Mouse (Mus musculus) testis, postnatal 14 days (tissue): Measurements from ENCODE around the gene Arhgap19.
A peak's percentile ranks its signal among the peaks of the same experiment; 100 is the strongest.

Experiments
- DNase-seq: peaks from one replicate; pipeline ENCODE4 v3.0.0; 2021; ENCODE audit warnings: low spot score

Arhgap19 gene

DNA sequence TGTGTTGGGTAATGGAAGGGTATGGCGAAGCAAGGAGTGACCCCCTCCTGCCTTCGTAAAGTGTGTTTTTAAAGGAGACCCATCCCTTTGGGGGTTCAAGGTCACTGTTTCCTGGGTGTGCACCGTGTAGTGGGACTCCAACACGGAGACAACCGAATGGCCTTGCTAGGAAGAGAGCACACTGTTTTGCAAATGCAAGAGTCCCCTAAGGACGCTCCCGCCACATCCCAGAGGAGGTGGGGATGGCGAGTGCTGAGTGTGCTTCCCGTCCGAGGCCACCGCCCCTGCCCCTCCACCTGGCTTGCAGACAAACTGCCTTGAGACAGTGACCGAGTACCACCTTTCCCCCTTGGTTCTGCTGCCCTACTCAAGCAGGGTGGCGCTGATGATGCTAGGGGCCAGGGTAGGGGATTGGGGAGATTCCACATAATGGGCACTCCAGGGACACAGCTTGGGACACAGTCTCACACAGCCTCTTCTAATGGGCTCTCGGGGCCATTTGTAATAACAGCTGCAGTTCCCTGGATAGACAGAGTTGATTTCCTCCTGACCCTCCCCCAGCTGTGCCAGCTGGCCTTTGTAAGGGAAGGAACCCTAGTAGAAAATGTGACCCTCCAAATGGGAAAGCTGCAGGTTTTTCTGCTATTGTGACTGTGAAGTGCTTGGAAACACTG lies 30.0 kb upstream of the Arhgap19 start:
- DNase-seq: no peak

DNA sequence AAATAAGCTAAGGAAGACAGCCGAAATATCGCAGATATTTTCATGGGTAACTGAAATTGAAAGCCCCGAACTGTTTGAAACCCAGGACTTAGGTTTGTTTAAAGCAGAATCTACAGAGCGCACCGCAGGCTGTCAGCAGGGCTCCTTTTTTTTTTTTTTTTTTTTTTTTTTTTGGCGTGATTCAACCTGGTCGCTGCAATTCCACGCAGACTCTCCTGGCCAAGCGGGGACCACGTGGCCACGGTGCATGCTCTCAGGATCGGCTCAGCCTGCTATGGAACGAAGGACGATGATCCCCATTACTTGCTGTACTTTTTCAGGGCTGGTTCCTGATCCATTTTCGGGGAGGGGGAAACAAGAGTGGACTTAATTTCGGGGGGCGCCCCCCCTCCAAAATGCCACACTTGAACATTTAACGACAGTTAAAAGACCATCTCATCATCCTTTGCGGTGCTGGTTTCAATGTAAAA lies 29.3 kb upstream of the Arhgap19 start:
- no peak for DNase-seq

DNA sequence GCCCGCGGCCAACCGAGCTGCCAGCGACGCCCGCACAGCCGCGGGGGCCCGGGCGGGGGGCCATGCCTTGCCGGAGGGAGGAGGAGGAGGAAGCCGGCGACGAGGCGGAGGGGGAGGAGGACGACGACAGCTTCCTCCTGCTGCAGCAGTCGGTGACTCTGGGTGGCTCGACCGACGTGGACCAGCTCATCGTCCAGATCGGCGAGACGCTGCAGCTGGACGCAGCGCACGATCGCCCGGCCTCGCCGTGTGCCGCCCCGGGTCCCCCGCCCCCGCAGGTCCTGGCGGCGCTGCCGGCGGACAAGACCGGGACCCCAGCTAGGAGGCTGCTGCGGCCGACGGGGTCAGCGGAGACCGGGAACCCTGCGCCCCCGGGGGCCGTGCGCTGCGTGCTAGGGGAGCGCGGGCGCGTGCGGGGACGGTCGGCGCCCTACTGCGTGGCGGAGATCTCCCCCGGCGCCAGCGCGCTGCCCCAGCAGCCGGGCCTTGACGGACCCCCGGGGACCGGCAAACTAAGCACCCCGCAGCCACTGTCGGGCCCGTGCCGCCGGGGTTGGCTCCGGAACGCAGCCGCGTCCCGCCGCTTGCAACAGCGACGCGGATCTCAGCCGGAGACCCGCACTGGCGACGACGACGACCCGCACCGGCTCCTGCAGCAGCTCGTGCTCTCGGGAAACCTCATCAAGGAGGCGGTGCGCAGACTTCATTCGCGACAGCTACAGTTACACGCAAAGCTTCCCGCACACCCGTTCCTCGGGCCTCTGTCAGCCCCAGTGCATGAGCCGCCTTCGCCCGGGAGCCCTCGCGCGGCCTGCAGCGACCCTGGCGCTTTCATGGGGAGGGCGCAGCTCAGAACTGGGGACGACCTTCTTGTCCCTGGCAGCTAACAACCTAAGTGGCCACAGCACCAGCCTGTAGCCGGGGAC lies 28.5 kb upstream of the Arhgap19 start:
- DNase-seq: no peak

DNA sequence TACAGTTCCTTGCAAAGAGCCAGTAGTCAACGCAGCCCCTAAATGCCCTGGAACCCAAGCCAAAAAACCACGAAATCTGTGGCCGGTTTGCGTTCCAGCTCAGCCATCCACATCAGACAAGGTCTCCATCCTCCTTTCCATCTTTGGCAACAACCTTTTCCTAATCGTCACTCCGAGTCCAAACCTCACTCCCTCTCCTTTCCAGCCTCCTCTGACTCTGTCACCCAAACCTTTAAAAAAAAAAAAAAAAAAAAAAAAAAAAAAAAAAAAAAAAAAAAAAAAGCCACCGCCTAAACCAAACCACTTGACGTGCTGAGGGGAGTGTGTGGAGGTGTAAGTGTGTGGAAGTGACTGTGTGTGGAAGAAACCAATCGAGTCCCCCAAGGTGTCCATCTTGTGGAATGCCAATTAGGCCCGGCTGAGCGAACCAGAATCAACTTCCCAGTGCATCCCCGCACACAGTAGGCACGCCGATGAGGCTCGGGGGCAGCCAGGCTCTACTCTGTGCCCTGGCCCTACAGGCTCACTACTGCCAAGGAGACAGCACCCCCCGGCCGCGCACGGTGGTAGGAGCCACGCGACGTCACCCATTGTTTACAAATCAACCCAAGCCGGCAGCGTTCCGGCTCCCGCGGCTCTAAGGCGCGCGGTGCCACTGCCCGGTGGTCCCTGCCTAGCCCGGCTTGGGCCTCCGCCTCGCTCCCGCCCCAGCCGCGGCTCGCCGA lies 27.7 kb upstream of the Arhgap19 start, which contains the start of gene Frat1:
Gene Frat1 (plus strand): TSS at position 590 of the 725 bp plus-strand sequence.
- DNase-seq: peak; percentile 84

DNA sequence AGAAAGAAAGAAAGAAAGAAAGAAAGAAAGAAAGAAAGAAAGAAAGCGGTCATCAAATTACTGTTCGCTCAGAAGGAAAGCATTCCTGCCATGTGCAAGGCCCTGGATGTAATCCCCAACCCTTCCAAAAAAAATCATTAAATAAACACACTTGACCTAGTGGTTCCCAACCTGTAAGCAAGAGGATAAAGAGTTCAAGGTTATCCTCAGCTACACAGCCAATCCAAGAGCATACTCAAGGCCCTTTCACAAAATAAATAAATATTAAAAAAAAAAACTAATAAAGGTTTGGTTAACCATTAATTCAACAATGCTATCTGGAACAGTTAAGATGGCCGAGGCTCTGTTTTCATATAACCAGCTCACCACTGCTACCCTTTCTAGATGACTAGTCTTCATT lies 27.1 kb upstream of the Arhgap19 start:
- DNase-seq: no peak

DNA sequence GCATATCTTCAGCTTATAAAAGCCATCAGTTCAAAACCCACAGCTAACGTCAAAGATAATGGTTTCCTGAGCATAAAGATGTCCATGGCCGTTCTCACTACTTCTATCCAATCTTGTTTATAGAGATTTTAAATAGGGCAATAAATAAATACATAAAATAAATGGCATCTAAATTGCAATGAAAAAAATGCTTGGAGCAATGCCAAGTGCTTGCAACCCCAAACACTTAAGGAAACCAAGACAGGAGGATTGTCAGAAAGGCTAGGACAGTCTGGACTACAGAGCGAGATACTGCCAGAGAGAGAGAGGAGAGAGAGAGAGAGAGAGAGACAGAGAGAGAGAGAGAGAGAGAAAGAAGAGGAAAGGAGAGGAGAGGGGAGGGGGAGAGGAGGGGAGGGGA lies 24.7 kb upstream of the Arhgap19 start:
- no peak for DNase-seq

DNA sequence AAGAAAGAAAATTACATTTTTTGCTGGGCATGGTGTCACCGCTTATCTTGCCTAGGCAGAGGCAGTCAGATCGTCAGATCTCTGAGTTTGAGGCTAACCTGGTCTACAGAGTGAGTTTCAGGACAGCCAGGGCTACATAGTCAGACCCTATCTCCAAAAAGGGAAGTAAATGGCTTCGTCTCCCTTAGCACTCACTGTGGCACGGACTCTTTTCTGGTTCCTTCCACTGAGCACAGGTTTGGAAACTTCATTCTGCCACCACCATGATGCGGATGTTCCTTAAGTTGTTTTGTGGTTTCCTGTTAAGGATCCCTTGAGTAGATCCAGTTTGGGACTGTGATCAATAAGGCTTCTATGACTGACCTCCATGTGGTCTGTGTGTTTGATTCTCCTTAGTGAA lies 23.1 kb upstream of the Arhgap19 start:
- DNase-seq: no peak

DNA sequence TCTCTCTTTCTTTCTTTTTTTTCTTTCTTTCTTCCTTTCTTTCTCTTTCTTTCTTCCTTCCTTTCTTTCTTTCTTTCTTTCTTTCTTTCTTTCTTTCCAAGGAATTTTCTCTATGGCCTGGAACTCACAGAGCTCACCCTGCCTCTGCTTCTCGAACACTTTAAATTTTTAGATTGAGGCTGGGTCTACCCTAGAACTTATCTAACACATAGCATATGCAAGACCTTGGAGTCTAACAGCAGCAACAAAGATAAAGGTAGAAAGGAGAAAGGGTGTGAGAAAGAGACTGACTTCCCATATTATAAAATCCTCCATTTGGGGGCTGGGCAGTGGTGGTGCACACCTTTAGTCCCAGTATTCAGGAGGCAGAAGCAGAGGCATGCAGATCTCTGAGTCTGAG lies 20.7 kb upstream of the Arhgap19 start:
- no peak for DNase-seq

DNA sequence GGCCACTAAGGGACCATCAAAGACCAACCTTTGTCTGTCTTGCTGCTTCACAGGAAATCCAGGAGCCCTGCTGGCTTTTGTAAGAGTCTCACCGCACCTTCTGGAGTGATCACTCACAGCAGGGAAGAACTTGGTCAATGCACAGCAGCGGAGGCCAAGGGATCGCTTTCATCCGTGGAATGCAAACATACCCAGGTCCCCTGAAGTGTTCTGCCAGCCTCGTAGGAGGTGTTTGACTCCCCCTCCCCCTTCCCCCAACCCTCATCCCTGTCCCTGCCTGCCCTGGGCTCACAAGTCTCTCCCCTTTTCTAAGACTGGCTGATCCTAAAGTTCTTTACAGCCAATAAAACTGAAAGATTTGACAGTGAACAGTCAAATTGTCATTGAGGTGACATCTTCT lies 19.6 kb upstream of the Arhgap19 start:
- DNase-seq: no peak

DNA sequence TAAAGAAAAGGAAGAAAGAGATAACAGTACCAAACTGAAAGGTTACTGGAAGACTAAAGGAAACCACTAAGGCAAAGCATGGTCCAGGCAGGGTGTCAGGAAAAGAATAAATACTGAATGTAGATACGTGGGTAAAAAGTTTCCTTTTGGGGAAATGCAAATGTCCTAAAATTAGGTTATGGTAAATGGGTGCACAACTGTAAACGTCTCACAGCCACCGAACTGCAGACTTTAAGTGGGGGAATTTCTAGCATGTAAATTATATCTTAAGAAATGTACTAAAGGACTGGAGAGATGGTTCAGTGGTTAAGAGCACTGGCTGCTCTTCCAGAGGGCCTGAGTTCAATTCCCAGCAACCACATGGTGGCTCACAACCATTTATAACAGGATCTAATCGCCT lies 16.9 kb upstream of the Arhgap19 start:
- DNase-seq: no peak

DNA sequence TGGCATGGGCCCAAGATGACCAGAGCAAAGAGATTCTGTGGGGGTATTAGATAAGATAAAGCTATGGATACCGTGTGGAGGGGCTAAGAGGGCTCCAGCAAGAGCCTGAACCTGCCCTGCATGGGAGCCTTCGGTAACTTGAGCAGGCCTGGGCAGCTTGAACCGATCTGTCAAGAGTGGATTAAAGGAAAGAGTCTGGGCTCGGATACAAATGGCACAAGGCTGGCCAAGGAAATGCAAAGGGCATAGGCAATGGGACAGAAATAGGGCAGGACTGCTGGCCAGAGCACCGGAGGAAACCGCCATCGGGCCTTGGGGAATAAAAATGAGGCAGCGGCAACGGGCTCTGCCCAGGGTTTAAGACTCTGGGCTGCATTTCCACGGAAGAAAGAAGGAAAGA lies 15.5 kb upstream of the Arhgap19 start:
- DNase-seq: no peak

DNA sequence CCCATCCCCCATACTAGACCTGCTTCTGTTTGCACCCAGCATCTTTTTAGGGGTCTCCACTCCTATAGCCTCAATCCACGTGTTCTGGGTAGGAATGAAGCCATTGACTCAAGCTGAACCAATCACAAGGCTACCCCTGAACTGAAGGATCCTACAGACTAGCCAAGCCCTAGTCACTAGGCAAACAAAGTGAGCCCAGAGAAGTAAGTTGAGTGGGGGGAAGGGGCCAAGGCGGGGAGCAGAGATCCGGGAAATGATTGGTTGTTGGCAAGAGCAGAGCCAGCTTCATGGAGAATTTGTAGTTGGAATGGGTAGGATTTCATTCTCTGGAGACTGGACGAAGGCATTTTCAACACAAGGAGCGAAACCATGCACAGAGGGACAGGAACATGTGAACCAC lies 15.1 kb upstream of the Arhgap19 start:
- DNase-seq: no peak

DNA sequence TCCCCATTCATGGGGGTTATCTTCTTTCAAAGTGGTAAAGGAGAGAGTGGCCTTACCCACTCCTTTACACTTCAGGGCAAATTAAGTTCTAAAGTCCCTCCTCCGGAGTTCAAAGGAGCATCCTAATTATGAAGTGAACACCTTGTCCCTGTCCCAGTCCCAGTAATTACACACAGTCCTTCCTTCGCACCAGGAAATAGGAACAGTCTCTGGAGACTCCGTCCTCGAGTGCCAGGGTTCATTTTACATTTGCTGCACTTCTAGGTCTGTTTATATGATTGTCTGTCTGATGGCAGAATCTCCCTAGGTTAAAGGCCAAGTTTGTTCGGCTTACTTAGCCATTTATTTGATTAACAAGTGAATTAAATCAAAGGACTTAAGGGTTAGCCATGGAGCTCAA lies 14.6 kb upstream of the Arhgap19 start:
- DNase-seq: no peak

DNA sequence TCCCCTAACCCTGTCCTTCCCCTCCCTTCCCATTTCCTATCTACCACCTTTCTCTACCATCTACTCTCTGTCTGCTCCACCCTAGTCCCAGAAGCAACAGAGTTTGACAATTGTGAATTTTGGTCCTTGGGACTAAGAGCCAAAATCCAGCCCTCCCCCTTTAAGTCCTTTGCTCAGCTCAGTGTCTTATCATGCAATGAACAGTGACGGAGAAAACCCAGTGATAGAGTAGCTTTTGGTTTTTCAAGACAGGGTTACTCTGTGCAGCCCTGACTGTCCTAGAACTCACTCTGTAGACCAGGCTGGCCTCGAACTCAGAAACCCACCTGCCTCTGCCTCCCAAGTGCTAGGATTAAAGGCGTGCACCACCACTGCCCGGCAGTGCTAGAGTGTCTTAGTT lies 11.5 kb upstream of the Arhgap19 start:
- DNase-seq: no peak

DNA sequence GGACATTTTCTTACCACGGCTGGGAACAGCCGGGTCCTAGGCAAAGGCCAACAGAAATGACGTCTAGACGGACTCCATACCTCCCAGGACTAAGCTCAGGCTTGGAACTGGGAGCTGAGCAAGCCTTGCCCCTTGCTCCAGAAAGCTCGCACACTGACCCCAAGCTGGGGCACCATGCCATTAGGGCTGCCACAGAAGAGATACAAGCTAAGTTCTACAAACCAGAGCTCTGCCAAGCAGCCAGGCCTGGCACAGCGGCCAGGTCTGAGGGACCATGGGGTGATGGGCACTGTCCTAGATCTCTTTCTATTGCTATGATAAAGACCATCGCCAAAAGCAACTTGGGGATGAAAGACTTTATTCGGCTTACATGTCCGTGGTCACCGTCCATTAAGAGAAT lies 10.7 kb upstream of the Arhgap19 start:
- DNase-seq: no peak

DNA sequence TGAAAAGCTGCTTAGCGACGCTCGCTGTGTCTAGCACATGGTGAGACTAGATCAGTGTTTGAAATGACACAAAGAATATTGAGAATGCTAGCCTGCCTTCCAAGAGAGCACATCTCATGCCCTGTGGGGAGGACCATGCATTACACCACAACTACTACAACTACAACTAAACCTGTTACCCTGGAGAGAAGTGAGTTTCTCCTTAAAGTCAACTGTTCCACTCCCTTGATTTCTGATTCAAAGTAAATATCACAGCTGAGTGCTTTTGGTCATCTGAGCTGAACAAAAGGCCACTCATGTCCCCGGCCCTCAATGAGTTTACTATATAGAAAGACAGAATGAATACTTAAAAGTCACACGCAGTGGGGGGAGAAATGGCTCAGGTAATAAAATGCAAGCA lies 8.2 kb upstream of the Arhgap19 start:
- no peak for DNase-seq

DNA sequence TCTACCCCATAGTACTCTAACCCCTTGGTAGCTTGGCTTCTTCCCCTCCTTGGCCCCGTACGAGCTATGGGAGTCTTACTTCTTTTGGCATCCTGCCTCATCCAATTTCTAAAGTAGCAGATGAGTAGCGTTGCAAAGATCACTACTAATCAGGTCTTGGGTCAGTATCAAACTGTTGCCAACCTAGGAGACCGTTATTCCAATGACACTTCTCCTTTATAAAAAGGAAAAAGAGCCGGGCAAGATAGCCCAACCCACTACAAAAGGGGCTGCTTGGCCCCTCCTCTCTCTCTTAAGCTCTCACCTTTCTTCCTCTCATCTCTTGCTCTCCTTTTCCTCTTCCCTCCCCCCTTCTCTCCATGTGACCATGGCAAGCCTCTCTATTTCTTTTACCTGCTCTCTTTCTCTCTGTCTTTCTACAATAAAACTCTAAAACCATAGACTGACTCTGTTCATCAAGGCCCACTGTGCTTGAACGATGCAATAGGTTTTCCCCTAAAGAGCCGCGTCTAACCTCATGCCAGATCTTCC lies 6.3 kb upstream of the Arhgap19 start:
- no peak for DNase-seq

DNA sequence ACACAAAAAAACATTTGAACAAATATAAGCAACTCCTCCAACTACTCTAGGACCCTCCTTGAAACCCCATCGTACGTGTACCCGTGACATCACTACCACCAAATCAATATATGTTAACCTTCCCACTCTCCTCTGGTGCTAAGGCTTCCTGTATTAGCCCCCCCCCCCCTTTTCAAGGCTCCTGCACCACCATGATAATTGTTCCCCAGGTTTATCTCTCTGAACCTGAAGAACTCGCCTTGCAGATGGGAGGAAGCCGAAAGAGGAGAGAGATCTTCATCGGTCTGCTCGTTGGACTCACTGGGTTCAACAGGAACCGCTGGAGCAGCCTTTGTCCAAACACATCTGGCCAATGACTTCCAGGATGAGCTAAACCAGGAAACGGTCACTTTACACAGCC lies 5.7 kb upstream of the Arhgap19 start:
- no peak for DNase-seq

DNA sequence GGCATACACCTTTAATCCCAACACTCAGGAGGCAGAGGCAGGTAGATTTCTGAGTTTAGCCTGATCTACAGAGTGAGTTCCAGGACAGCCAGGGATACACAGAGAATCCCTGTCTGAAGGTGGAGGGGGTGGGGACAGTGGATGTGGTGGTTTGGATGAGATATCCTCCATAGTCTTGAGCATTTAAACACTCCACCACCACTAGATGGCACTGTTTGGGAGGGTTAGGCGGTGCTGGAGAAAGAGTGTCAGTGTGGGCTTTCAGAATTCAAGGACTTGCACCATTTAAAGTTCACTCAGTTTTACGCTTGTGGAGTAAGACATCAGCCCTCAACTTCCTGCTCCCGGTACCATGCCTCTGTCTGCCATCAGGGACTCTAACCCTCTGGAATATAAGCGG lies 4.0 kb upstream of the Arhgap19 start:
- DNase-seq: no peak

DNA sequence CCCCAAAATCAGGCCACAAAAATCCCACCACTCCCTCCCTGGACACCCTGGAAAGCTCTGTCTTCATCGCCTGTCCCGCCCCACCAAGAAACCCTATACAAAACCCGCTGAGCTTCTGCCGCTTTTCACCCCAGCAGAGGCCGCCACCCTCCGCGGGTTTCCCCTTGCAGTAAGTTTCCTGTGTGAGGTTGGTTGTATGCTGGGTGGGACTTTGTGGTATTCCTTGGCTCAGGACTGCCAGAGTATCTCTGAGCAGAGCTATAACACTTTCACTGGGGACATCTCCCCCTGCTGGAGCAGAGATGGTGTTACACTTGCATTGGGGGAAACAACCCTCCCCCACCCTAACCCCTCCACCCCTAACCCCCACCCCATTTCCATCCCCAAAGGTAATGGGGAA lies 1.5 kb upstream of the Arhgap19 start:
- no peak for DNase-seq

DNA sequence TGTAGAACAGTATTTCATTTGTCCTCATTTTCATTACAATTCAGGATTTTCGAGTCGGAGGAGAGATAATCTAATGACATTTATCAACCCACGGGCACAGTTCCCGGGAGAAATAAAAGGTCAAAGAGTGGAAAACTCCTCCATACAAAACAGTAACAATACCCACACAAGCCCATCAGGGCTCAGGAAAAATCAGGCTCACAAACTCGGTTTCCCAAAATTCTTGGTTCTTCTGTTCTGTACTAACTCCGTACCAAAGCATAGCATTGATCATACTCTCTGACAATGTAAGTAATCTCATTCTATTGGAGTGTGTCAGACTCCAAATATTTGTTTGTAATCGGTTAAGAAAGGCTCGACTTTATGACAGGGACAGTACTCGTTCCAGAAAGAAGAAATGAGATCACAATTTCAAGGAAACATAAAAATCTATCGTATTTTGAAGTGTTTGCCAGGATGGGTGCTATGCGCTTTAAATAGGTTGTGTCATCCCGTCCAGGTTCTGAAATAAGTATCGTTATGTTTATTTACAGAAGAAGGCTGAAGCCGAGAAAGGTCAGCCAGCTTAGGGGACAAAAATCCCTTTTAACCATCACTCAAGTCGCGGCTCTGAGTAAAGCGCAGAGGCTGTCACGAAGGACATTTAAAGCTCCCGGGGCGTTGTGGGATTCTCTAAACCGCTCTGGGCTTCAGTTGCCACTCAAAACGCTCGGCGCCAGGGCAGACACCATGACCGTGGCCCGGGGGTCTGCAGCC lies 683 bp downstream of the Arhgap19 start:
- peak; percentile 51 for DNase-seq

DNA sequence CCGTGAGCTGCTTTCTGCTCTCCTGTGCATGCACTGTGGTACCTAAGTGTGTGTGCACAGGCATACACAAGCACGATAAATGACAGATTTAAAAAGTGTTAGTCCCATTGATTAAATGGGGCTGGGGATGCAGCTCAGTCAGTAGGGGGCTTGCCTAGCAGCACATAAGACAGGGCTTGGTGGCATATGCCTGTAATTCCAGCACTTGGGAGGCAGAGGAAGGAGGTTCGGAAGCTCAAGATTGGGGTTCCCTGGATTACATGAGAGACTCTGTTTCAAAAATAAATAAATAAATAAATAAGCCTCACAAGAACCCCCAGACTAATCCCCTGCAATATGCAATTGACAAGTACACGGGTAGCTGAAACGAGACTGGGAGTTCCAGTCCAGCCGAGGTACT lies 1.4 kb downstream of the Arhgap19 start:
- no peak for DNase-seq
